Mouse (Mus musculus) MEL (cell line): ENCODE data around the gene Tbc1d2. TPM values are rescaled to one million over a fixed set of nuclear protein-coding genes. Genes with fewer than 3 reads are reported as not detected.
"Not testable (repeated sequence)": the region's sequence is repeated elsewhere in the genome, so short reads cannot be mapped to it uniquely, and the experiment has no call there.

Experiments used
- DNase-seq: peaks from one replicate; pipeline ENCODE4 v3.0.0; 2011; ENCODE audit warnings: low read depth, low spot score
- H3K27ac ChIP-seq: 2 replicates; pipeline ENCODE4 v1.5.1; 2012; ENCODE audit warnings: low read depth, mild to moderate bottlenecking, control low read depth, low read length, moderate library complexity; ENCODE audit not compliant: control insufficient read depth
- H3K27me3 ChIP-seq, 2 experiments: fragments of 150-350 bp in 1 of 2; sonication (generic) in 1 of 2; 2 replicates each; pipeline ENCODE4 v1.6.1; 2012; ENCODE audit warnings: low read length in 2 of 2, mild to moderate bottlenecking in 2 of 2, improper control_type of control experiment in 1 of 2, moderate library complexity in 1 of 2; ENCODE audit not compliant: insufficient read depth in 2 of 2, control insufficient read depth in 1 of 2
- H3K36me3 ChIP-seq, 2 experiments: 2 replicates each; pipeline ENCODE4 v1.6.1; 2012 to 2014; ENCODE audit warnings: low read length in 2 of 2, improper control_type of control experiment in 1 of 2, inconsistent platforms in 1 of 2, mild to moderate bottlenecking in 1 of 2; ENCODE audit not compliant: insufficient read depth in 2 of 2, control insufficient read depth in 1 of 2
- H3K4me1 ChIP-seq, 2 experiments: fragments of 150-350 bp in 1 of 2; sonication (generic) in 1 of 2; 2 replicates each; pipeline ENCODE4 v1.6.1; 2012; ENCODE audit warnings: low read length in 2 of 2, improper control_type of control experiment in 1 of 2, mild to moderate bottlenecking in 1 of 2; ENCODE audit not compliant: insufficient read depth in 2 of 2, control insufficient read depth in 1 of 2
- H3K4me3 ChIP-seq, 2 experiments: fragments of 150-350 bp in 1 of 2; sonication (generic) in 1 of 2; 2 replicates each; pipeline ENCODE4 v1.5.1; 2012; ENCODE audit warnings: low read depth in 2 of 2, low read length in 2 of 2, mild to moderate bottlenecking in 2 of 2, moderate library complexity in 2 of 2, control low read depth in 1 of 2, improper control_type of control experiment in 1 of 2; ENCODE audit not compliant: control insufficient read depth in 1 of 2, insufficient read depth in 1 of 2
- H3K79me2 ChIP-seq: 2 replicates; pipeline ENCODE4 v1.6.1; 2012; ENCODE audit warnings: mild to moderate bottlenecking, low read length, moderate library complexity; ENCODE audit not compliant: control insufficient read depth, poor library complexity, insufficient read depth
- H3K9ac ChIP-seq: 2 replicates; pipeline ENCODE4 v1.6.1; 2012; ENCODE audit warnings: low read depth, mild to moderate bottlenecking, control low read depth, low read length, moderate library complexity; ENCODE audit not compliant: control insufficient read depth, poor library complexity, severe bottlenecking
- H3K9me3 ChIP-seq: fragments of 150-350 bp; sonication (generic); replicated peaks from 2 replicates; pipeline ENCODE4 v1.6.1; 2012; ENCODE audit warnings: mild to moderate bottlenecking, low read length, improper control_type of control experiment, moderate library complexity; ENCODE audit not compliant: insufficient read depth
- CHD1 ChIP-seq: IDR thresholded peaks from 2 replicates; pipeline ENCODE4 v1.6.1; 2012; ENCODE audit warnings: low read depth, mild to moderate bottlenecking, inconsistent platforms, low read length, improper control_type of control experiment
- EP300 ChIP-seq, 2 experiments: IDR thresholded peaks; 2 replicates each; pipeline ENCODE4 v1.6.1; 2011; ENCODE audit warnings: improper control_type of control experiment in 2 of 2, low read length in 2 of 2, low read depth in 1 of 2, mild to moderate bottlenecking in 1 of 2
- HCFC1 ChIP-seq: IDR thresholded peaks from 2 replicates; pipeline ENCODE4 v1.6.1; 2012; ENCODE audit warnings: low read depth, mild to moderate bottlenecking, inconsistent platforms, low read length, improper control_type of control experiment, moderate library complexity
- JUND ChIP-seq: IDR thresholded peaks from 2 replicates; pipeline ENCODE4 v1.6.1; 2011; ENCODE audit warnings: low read depth, mild to moderate bottlenecking, improper control_type of control experiment, low read length
- MYC ChIP-seq: IDR thresholded peaks from 2 replicates; pipeline ENCODE4 v1.6.1; 2011; ENCODE audit warnings: low read depth, mild to moderate bottlenecking, low read length, improper control_type of control experiment, moderate library complexity
- POLR2A ChIP-seq, 2 experiments: IDR thresholded peaks; 2 replicates each; pipeline ENCODE4 v1.6.1; 2011 to 2012; ENCODE audit warnings: low read length in 2 of 2, mild to moderate bottlenecking in 2 of 2, control low read depth in 1 of 2, improper control_type of control experiment in 1 of 2, low read depth in 1 of 2, moderate library complexity in 1 of 2; ENCODE audit not compliant: control insufficient read depth in 1 of 2, insufficient read depth in 1 of 2, poor library complexity in 1 of 2
- RCOR1 ChIP-seq: IDR thresholded peaks from 2 replicates; pipeline ENCODE4 v1.6.1; 2012; ENCODE audit warnings: low read depth, mild to moderate bottlenecking, inconsistent platforms, low read length, improper control_type of control experiment
- TAL1 ChIP-seq: IDR thresholded peaks from 2 replicates; pipeline ENCODE4 v1.6.1; 2012; ENCODE audit warnings: mild to moderate bottlenecking, inconsistent platforms, low read length, moderate library complexity, mixed read lengths
- USF1 ChIP-seq: IDR thresholded peaks from 2 replicates; pipeline ENCODE4 v1.6.1; 2014; ENCODE audit warnings: low read depth, mild to moderate bottlenecking, inconsistent platforms, low read length, improper control_type of control experiment, moderate library complexity
- polyA plus RNA-seq, 2 experiments: library from polyadenylated mRNA; stranded (reverse) in 1 of 2; unstranded in 1 of 2; fragments of >175 nt in 1 of 2; fragments of >200 nt in 1 of 2; gene quantifications; 2 replicates each; pipeline versions ENCODE4 v1.2.1 to v1.2.4; 2012; ENCODE audit warnings: low replicate concordance in 2 of 2, low read depth in 1 of 2; ENCODE audit not compliant: insufficient read length in 2 of 2, insufficient read depth in 1 of 2, missing spikeins in 1 of 2
- total RNA-seq: library from RNA; depleted of rRNA; stranded (reverse); fragments of 300-350 nt; gene quantifications from 2 replicates; pipeline ENCODE4 v1.2.3, GENCODE M21; 2012

Gene Tbc1d2
- total and polyA plus RNA-seq, 3 experiments = 0.19 to 0.36 TPM; not detected in 1

- H3K27me3 ChIP-seq = no peaks in the 10 kb centered on the region
- no peaks in the 10 kb centered on the region for H3K79me2 ChIP-seq
- TF ChIP-seq HCFC1 = no peak
- no peak for TF ChIP-seq TAL1
- TF ChIP-seq, all 39 proteins: peak for 0
- H3K9ac ChIP-seq = no peak overlapping the region
- H3K27ac ChIP-seq = no peak overlapping the region
- peaks cover 8 to 28% of the 10 kb centered on the region in 2 experiments for H3K4me1 ChIP-seq
- no peak overlapping the region for H3K4me3 ChIP-seq
- H3K36me3 ChIP-seq = peaks cover 0 to 26% of the 10 kb centered on the region in 2 experiments; a peak in 2 of 4 replicates
- H3K9me3 ChIP-seq = no peaks in the 10 kb centered on the region
- no peak for DNase-seq
These were observed 64.2 kb downstream of the Tbc1d2 start for GRCm38 (mm10) chr4:46585811-46586190.

GRCm38 (mm10) chr4:46585041-46585810 is 64.8 kb downstream of the Tbc1d2 start:
- H3K27me3 ChIP-seq = no peaks in the 10 kb centered on the region; a peak in 1 of 4 replicates
- H3K36me3 ChIP-seq = peaks cover 0 to 20% of the 10 kb centered on the region in 2 experiments; a peak in 2 of 4 replicates
- no peaks in the 10 kb centered on the region for H3K79me2 ChIP-seq
- H3K9me3 ChIP-seq = no peaks in the 10 kb centered on the region
- no peak overlapping the region for H3K27ac ChIP-seq
- H3K9ac ChIP-seq = no peak overlapping the region
- TF ChIP-seq EP300 (IDR thresholded peaks at IDR 0.05; ENCODE audit: low read depth in 1 of 2, low read length in 2 of 2) (no peak), POLR2A (IDR thresholded peaks at IDR 0.05; ENCODE audit: control insufficient read depth in 1 of 2, insufficient read depth in 1 of 2, low read depth in 1 of 2, low read length in 2 of 2, poor library complexity in 1 of 2) (no peak), JUND (no peak), RCOR1 (no peak), MYC (no peak), USF1 (no peak), CHD1 (no peak)
- no peak for DNase-seq
- H3K4me1 ChIP-seq = peaks cover 4 to 22% of the 10 kb centered on the region in 2 experiments; a peak in 3 of 4 replicates
- no peak overlapping the region for H3K4me3 ChIP-seq

GRCm38 (mm10) chr4:46584536-46584935 is 65.5 kb downstream of the Tbc1d2 start:
- not testable (repeated sequence) for H3K27me3 ChIP-seq, DNase-seq, H3K9me3 ChIP-seq, H3K79me2 ChIP-seq, H3K4me3 ChIP-seq, H3K27ac ChIP-seq, H3K9ac ChIP-seq
- H3K4me1 ChIP-seq = peaks cover 4 to 15% of the 10 kb centered on the region in 2 experiments; a peak in 3 of 4 replicates
- H3K36me3 ChIP-seq = peaks cover 0 to 14% of the 10 kb centered on the region in 2 experiments; a peak in 2 of 4 replicates

- not testable (repeated sequence) for H3K27ac ChIP-seq, H3K4me3 ChIP-seq, H3K27me3 ChIP-seq, DNase-seq, H3K9me3 ChIP-seq, H3K79me2 ChIP-seq, H3K9ac ChIP-seq
- H3K4me1 ChIP-seq = peaks cover 4 to 10% of the 10 kb centered on the region in 2 experiments; a peak in 2 of 4 replicates
- peaks cover 0 to 13% of the 10 kb centered on the region in 2 experiments; a peak in 2 of 4 replicates for H3K36me3 ChIP-seq
These were observed 65.9 kb downstream of the Tbc1d2 start for GRCm38 (mm10) chr4:46584084-46584483.
